ENCODE assay signal across 11 mouse cellular contexts in genomic region chr1:157507814-157508213, GRCm38 (mm10). TPM values are rescaled to one million over a fixed set of nuclear protein-coding genes. Genes with fewer than 3 reads are reported as not detected.
DNase-seq lines count a peak whose midpoint lies in the region; ATAC-seq and TF ChIP-seq lines count a peak whose summit lies in the region.
"Had no signal": no experiment of that assay in that cellular context is flagged by ENCODE, and none has a peak within 500 bp of the region (broad histone marks: within the 10 kb centered on the region; RNA-seq: fewer than 3 reads in every experiment).

No protein-coding gene starts in this region.

- peak overlapping the region; percentile 29; the same call in 1 of the 2 replicates for H3K4me2 ChIP-seq in limb, embryonic 15.5 days
- H3K4me2 ChIP-seq: neural tube, embryonic 12.5 days had no signal

- 37% methylated on average over 5 of the region's 5 CpGs for WGBS in limb, embryonic 15.5 days
- 94% methylated on average over 5 of the region's 5 CpGs for WGBS in thymus, adult 2 months

- ATAC-seq in limb, embryonic 15.5 days (ENCODE audit: insufficient number of reproducible peaks, low FRiP score, low TSS enrichment, low read depth), result no peak
- ATAC-seq: activated CD4-positive, CD25-positive, alpha-beta regulatory T cell, adult 4 months had no signal

- TF ChIP-seq POLR2A in brain, embryonic 14.5 days (IDR thresholded peaks at IDR 0.05; ENCODE audit: borderline replicate concordance, extremely low read depth, insufficient read depth, insufficient read length, poor library complexity, severe bottlenecking), result no peak
- no peak for TF ChIP-seq POLR2A in thymus, adult 2 months (IDR thresholded peaks at IDR 0.05; ENCODE audit: control insufficient read depth, extremely low read depth, insufficient read depth, low read length, poor library complexity)

- H3K9me3 ChIP-seq in limb, embryonic 15.5 days, result no peaks in the 10 kb centered on the region
- H3K9me3 ChIP-seq: neural tube, embryonic 12.5 days had no signal

- H3K27me3 ChIP-seq in limb, embryonic 15.5 days, result peaks cover 5% of the 10 kb centered on the region; the same call in 1 of the 2 replicates
- no peaks in the 10 kb centered on the region for H3K27me3 ChIP-seq in thymus, adult 2 months (ENCODE audit: control insufficient read depth, insufficient read depth, low read length)

- H3K27ac ChIP-seq in layer of hippocampus, adult 2 months, result peak overlapping the region; percentile 23; the same call in 1 of the 2 replicates
- H3K27ac ChIP-seq in limb, embryonic 15.5 days, result no peak overlapping the region
- H3K27ac ChIP-seq in thymus, adult 2 months (ENCODE audit: control insufficient read depth, insufficient read depth, low read length), result no peak overlapping the region
- H3K27ac ChIP-seq: neural tube, embryonic 12.5 days had no signal

- H3K36me3 ChIP-seq in limb, embryonic 15.5 days, result no peaks in the 10 kb centered on the region
- no peaks in the 10 kb centered on the region for H3K36me3 ChIP-seq in thymus, adult 2 months (ENCODE audit: control insufficient read depth, insufficient read depth, low read length)
- H3K36me3 ChIP-seq: neural tube, embryonic 12.5 days had no signal

- no peak overlapping the region for H3K9ac ChIP-seq in limb, embryonic 15.5 days
- H3K9ac ChIP-seq: neural tube, embryonic 12.5 days had no signal

- DNase-seq in layer of hippocampus, adult 2 months (ENCODE audit: low spot score in 2 of 2), result no peak
- no peak for DNase-seq in layer of hippocampus, adult 11-12 months (ENCODE audit: low spot score)
- peak; percentile 65 for DNase-seq in brain, embryonic 14.5 days (ENCODE audit: low read depth)
- DNase-seq in fibroblast of lung, adult 2 months (ENCODE audit: low read depth), result peak; percentile 75
- no peak for DNase-seq in left cerebral cortex, postnatal 36 days (ENCODE audit: low spot score in 2 of 2)
- no peak for DNase-seq in right cerebral cortex, postnatal 36 days (ENCODE audit: low spot score in 2 of 2)
- DNase-seq in thymus, adult 2 months, result no peak
- DNase-seq: thymus, postnatal 36 days had no signal

- H3K4me1 ChIP-seq in limb, embryonic 15.5 days, result peaks cover 4% of the 10 kb centered on the region; the same call in 1 of the 2 replicates
- H3K4me1 ChIP-seq in thymus, adult 2 months (replicated peaks; ENCODE audit: control insufficient read depth, insufficient read depth, low read length), result no peaks in the 10 kb centered on the region

- no peak overlapping the region for H3K4me3 ChIP-seq in layer of hippocampus, adult 2 months
- no peak overlapping the region for H3K4me3 ChIP-seq in limb, embryonic 15.5 days
- H3K4me3 ChIP-seq in thymus, adult 2 months (ENCODE audit: control insufficient read depth, insufficient read depth, low read length), result no peak overlapping the region
- H3K4me3 ChIP-seq: neural tube, embryonic 12.5 days had no signal

- TF ChIP-seq CTCF in layer of hippocampus, adult 2 months (conservative IDR thresholded peaks at IDR 0.05), result no peak
- no peak for TF ChIP-seq CTCF in brain, embryonic 14.5 days (IDR thresholded peaks at IDR 0.05; ENCODE audit: borderline replicate concordance, extremely low read depth, insufficient read depth, insufficient read length)
- no peak for TF ChIP-seq CTCF in thymus, adult 2 months (IDR thresholded peaks at IDR 0.05; ENCODE audit: borderline replicate concordance, control insufficient read depth, extremely low read depth, insufficient read depth, low read length, poor library complexity)

- intact Hi-C loops in left cerebral cortex, postnatal 36 days (cut with DNase I), result no loop called here

RNA-seq across cellular contexts. Expression of gene Sec16b, which starts 1.3 kb away (rescaled TPM):
- total RNA-seq in layer of hippocampus, adult 2 months (2021), result under 1 TPM; 0.20 to 0.39 TPM
- 0.47 and 0.64 TPM in 2 replicates for polyA plus RNA-seq in brain, embryonic 14.5 days (2012; rRNA removed)
- polyA plus RNA-seq in limb, embryonic 15.5 days (2015; fragmentation: Nextera tagmentation; extraction: Ambion mirVana), result 6.3 and 6.6 TPM in 2 replicates
- 1 to 10 TPM; 1.1 to 1.3 TPM for total RNA-seq in left cerebral cortex, postnatal 36 days (2021)
- 0.80 and 1.1 TPM in 2 replicates for polyA plus RNA-seq in thymus, adult 2 months (2012; rRNA removed)

RNA-seq across cellular contexts. Expression of gene Cryzl2, which starts 49.4 kb away (rescaled TPM):
- total RNA-seq in layer of hippocampus, adult 2 months (2021), result 1 to 10 TPM; 4.3 to 5.1 TPM
- polyA plus RNA-seq in brain, embryonic 14.5 days (2012; rRNA removed), result 9.1 and 10.4 TPM in 2 replicates
- 10.9 and 12.2 TPM in 2 replicates for polyA plus RNA-seq in limb, embryonic 15.5 days (2015; fragmentation: Nextera tagmentation; extraction: Ambion mirVana)
- 1 to 10 TPM; 4.8 TPM for total RNA-seq in left cerebral cortex, postnatal 36 days (2021)
- 6.6 and 8.4 TPM in 2 replicates for polyA plus RNA-seq in thymus, adult 2 months (2012; rRNA removed)

Comparison
In these comparisons a context has a peak if more than half of its experiments do, and no peak if none do; other contexts are left out.
1. DNase-seq: peak in brain, embryonic 14.5 days (single experiment) and fibroblast of lung, adult 2 months (single experiment); none in layer of hippocampus, adult 2 months (0 of 2), layer of hippocampus, adult 11-12 months (single experiment), left cerebral cortex, postnatal 36 days (0 of 2), right cerebral cortex, postnatal 36 days (0 of 2) and thymus, adult 2 months (single experiment).